14 mouse cellular contexts compared by ENCODE assay signal in the genomic region with DNA sequence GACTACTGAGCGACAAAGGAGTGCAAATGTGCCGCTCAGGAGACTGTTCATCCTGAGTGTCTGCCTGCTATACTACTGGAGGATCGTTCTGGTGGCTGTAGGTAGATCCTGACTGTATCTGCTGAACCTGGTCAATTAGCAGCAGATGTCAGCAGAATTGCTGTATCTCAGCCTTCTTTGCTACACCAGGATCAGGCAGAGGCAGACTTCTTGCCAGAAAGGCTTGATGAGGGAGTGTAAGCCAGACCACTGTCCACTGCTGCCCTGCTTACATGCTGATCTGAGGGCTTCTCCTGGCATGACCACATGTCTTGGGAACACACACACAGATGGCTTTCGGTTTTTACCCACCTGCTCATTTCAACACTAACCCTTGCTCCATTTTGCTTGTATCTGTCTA. TPM values are rescaled to one million over a fixed set of nuclear protein-coding genes. Genes with fewer than 3 reads are reported as not detected.
DNase-seq lines count a peak whose midpoint lies in the region; ATAC-seq lines count a peak whose summit lies in the region.
"Had no signal": no experiment of that assay in that cellular context is flagged by ENCODE, and none has a peak within 500 bp of the region (broad histone marks: within the 10 kb centered on the region; RNA-seq: fewer than 3 reads in every experiment).

No protein-coding gene starts in this region.

- H3K4me3 ChIP-seq in forebrain, embryonic 14.5 days (ENCODE audit: low read depth, low read length) = peak overlapping the region; percentile 97
- H3K4me3 ChIP-seq in hindbrain, embryonic 16.5 days (ENCODE audit: low read length) = peak overlapping the region; percentile 92
- H3K4me3 ChIP-seq in neural tube, embryonic 12.5 days = peak overlapping the region; percentile 95
- H3K4me3 ChIP-seq: heart, embryonic 13.5 days; liver, embryonic 12.5 days had no signal

- no peaks in the 10 kb centered on the region for H3K9me3 ChIP-seq in forebrain, embryonic 14.5 days (replicated peaks; ENCODE audit: control insufficient read depth, low read length)
- no peaks in the 10 kb centered on the region for H3K9me3 ChIP-seq in hindbrain, embryonic 16.5 days (ENCODE audit: control insufficient read depth, low read length)
- no peaks in the 10 kb centered on the region for H3K9me3 ChIP-seq in neural tube, embryonic 12.5 days
- H3K9me3 ChIP-seq: liver, embryonic 12.5 days had no signal

- no peak overlapping the region for H3K27ac ChIP-seq in forebrain, embryonic 14.5 days (ENCODE audit: low read depth, low read length)
- H3K27ac ChIP-seq in hindbrain, embryonic 16.5 days (ENCODE audit: low read depth, low read length) = peak overlapping the region; percentile 39; the same call in 1 of the 2 replicates
- 0 out of 2 replicates have a peak overlapping the region, but pooled peaks have one; percentile 96 for H3K27ac ChIP-seq in neural tube, embryonic 12.5 days
- H3K27ac ChIP-seq: embryonic facial prominence, embryonic 12.5 days; heart, embryonic 13.5 days; liver, embryonic 12.5 days had no signal

- peaks cover 50% of the 10 kb centered on the region for H3K4me1 ChIP-seq in forebrain, embryonic 14.5 days (ENCODE audit: control insufficient read depth, insufficient read depth, low read length)
- H3K4me1 ChIP-seq in hindbrain, embryonic 16.5 days (ENCODE audit: control insufficient read depth, insufficient read depth, low read depth, low read length) = peaks cover 66% of the 10 kb centered on the region
- peaks cover 75% of the 10 kb centered on the region for H3K4me1 ChIP-seq in neural tube, embryonic 12.5 days

- no peaks in the 10 kb centered on the region for H3K27me3 ChIP-seq in forebrain, embryonic 14.5 days (replicated peaks; ENCODE audit: control insufficient read depth, insufficient read depth, low read length)
- no peaks in the 10 kb centered on the region for H3K27me3 ChIP-seq in hindbrain, embryonic 16.5 days (replicated peaks; ENCODE audit: control insufficient read depth, insufficient read depth, low read length)
- no peaks in the 10 kb centered on the region; the same call in 1 of the 2 replicates for H3K27me3 ChIP-seq in neural tube, embryonic 12.5 days (replicated peaks)

- 96% methylated on average over 4 of the region's 4 CpGs for WGBS in forebrain, embryonic 14.5 days
- WGBS in hindbrain, embryonic 16.5 days = 75% methylated on average over 4 of the region's 4 CpGs
- WGBS in neural tube, embryonic 12.5 days = 90% methylated on average over 4 of the region's 4 CpGs

- no peak for ATAC-seq in forebrain, embryonic 14.5 days
- ATAC-seq in hindbrain, embryonic 16.5 days = no peak
- ATAC-seq in neural tube, embryonic 12.5 days (ENCODE audit: low FRiP score, low read depth) = no peak
- no peak for ATAC-seq in CD4-positive, CD25-positive, alpha-beta regulatory T cell, adult 4 months
- ATAC-seq: liver, embryonic 12.5 days had no signal

- DNase-seq in cerebellum, adult 9-10 months = peak; percentile 54
- DNase-seq in cerebellum, adult 11 months = no peak
- DNase-seq in forebrain, embryonic 14.5 days (ENCODE audit: low spot score) = no peak
- DNase-seq in B cell, adult 2 months = no peak
- no peak for DNase-seq in yolk sac, embryonic 10.5 days (ENCODE audit: low spot score)
- DNase-seq: adrenal gland, postnatal 10 days; gastrocnemius, postnatal 25 days; left cerebral cortex, postnatal 4 days had no signal

- H3K36me3 ChIP-seq in forebrain, embryonic 14.5 days (ENCODE audit: control insufficient read depth, insufficient read depth, low read length) = peaks cover 9% of the 10 kb centered on the region
- no peaks in the 10 kb centered on the region for H3K36me3 ChIP-seq in hindbrain, embryonic 16.5 days (ENCODE audit: control insufficient read depth, insufficient read depth, low read length)
- H3K36me3 ChIP-seq in neural tube, embryonic 12.5 days = no peaks in the 10 kb centered on the region
- H3K36me3 ChIP-seq: embryonic facial prominence, embryonic 12.5 days; heart, embryonic 13.5 days; liver, embryonic 12.5 days had no signal

- peak overlapping the region; percentile 85 for H3K4me2 ChIP-seq in forebrain, embryonic 14.5 days (ENCODE audit: low read length)
- peak overlapping the region; percentile 96 for H3K4me2 ChIP-seq in hindbrain, embryonic 16.5 days (ENCODE audit: low read length)
- H3K4me2 ChIP-seq in neural tube, embryonic 12.5 days (replicated peaks) = peak overlapping the region; percentile 84
- H3K4me2 ChIP-seq: heart, embryonic 13.5 days; liver, embryonic 12.5 days had no signal

- peak overlapping the region; percentile 99 for H3K9ac ChIP-seq in forebrain, embryonic 14.5 days (ENCODE audit: low read length)
- H3K9ac ChIP-seq in hindbrain, embryonic 16.5 days (ENCODE audit: low read depth, low read length) = peak overlapping the region; percentile 47; the same call in 1 of the 2 replicates
- H3K9ac ChIP-seq in neural tube, embryonic 12.5 days = peak overlapping the region; percentile 99
- H3K9ac ChIP-seq: embryonic facial prominence, embryonic 12.5 days; heart, embryonic 13.5 days; liver, embryonic 12.5 days had no signal

RNA-seq across cellular contexts. Expression of a gene that starts 2.3 kb away (rescaled TPM):
- 20.8 and 21.7 TPM in 2 replicates for polyA plus RNA-seq in forebrain, embryonic 14.5 days (2014; fragmentation: Nextera tagmentation; extraction: Ambion mirVana)
- 19.6 and 20.7 TPM in 2 replicates for polyA plus RNA-seq in hindbrain, embryonic 16.5 days (2015; fragmentation: Nextera tagmentation; extraction: Ambion mirVana)
- 21.0 and 21.2 TPM in 2 replicates for polyA plus RNA-seq in neural tube, embryonic 12.5 days (2016; fragmentation: Nextera tagmentation; extraction: Ambion mirVana)
- under 1 TPM; 0.29 to 0.52 TPM for polyA plus RNA-seq in CD4-positive, CD25-positive, alpha-beta regulatory T cell, adult 4 months (2017; shearing (Covaris generic))

RNA-seq across cellular contexts. Expression of a gene that starts 33.5 kb away (rescaled TPM):
- 74.0 and 87.3 TPM in 2 replicates for polyA plus RNA-seq in forebrain, embryonic 14.5 days (2014; fragmentation: Nextera tagmentation; extraction: Ambion mirVana)
- polyA plus RNA-seq in hindbrain, embryonic 16.5 days (2015; fragmentation: Nextera tagmentation; extraction: Ambion mirVana) = 77.3 and 84.7 TPM in 2 replicates
- 70.1 and 74.1 TPM in 2 replicates for polyA plus RNA-seq in neural tube, embryonic 12.5 days (2016; fragmentation: Nextera tagmentation; extraction: Ambion mirVana)
- polyA plus RNA-seq in CD4-positive, CD25-positive, alpha-beta regulatory T cell, adult 4 months (2017; shearing (Covaris generic)) = 10 to 100 TPM; 18.5 to 34.9 TPM

Comparison
In these comparisons a context has a peak if more than half of its experiments do, and no peak if none do; other contexts are left out.
1. H3K9ac ChIP-seq: peak in every context shown above with its lines; median percentile 99 in forebrain, embryonic 14.5 days; 99 in neural tube, embryonic 12.5 days; 47 in hindbrain, embryonic 16.5 days.
2. RNA of a gene that starts 2.3 kb away (polyA plus RNA-seq): 21.0 to 21.2 TPM in neural tube, embryonic 12.5 days, 20.8 to 21.7 TPM in forebrain, embryonic 14.5 days and 19.6 to 20.7 TPM in hindbrain, embryonic 16.5 days; 0.29 to 0.52 TPM in CD4-positive, CD25-positive, alpha-beta regulatory T cell, adult 4 months; every median in the first group is over 10 times any median in the second.
3. Peak in every context shown above with its lines, with median percentiles within 50 percentile points of each other: H3K4me2 ChIP-seq and H3K4me3 ChIP-seq.